Mouse (Mus musculus): ENCODE results near the gene Gngt2. TPM values are rescaled to one million over a fixed set of nuclear protein-coding genes. Genes with fewer than 3 reads are reported as not detected.

Gngt2 gene
- polyA plus RNA-seq (2015; fragmentation: Nextera tagmentation; extraction: Ambion mirVana), result 30.2 and 32.2 TPM in 2 replicates

- Histone ChIP-seq H3K4me3 (ENCODE audit: low read depth, low read length) (no peak within 1 kb of the TSS), H3K4me1 (ENCODE audit: insufficient read depth) (peaks cover 57% of the 10 kb centered on the region), H3K36me3 (replicated peaks; ENCODE audit: insufficient read depth, low read length) (0 out of 2 replicates have a peak, but pooled peaks cover 4% of the 10 kb centered on the region), H3K27ac (ENCODE audit: low read depth) (0 out of 2 replicates have a peak within 1 kb of the TSS, but pooled peaks have one; percentile 74), H3K9me3 (ENCODE audit: low read length) (no peaks in the 10 kb centered on the region), H3K27me3 (ENCODE audit: insufficient read depth, low read length) (peaks cover 16% of the 10 kb centered on the region), H3K4me2 (ENCODE audit: low read depth, low read length) (peak within 1 kb of the TSS; percentile 7; the same call in 1 of the 2 replicates), H3K9ac (replicated peaks) (no peak within 1 kb of the TSS)
- ATAC-seq (no peak), DNase-seq (peak; percentile 50)
- TF ChIP-seq EP300 (IDR thresholded peaks at IDR 0.05; ENCODE audit: low read depth) (no peak), CTCF (IDR thresholded peaks at IDR 0.05; ENCODE audit: low read depth) (no peak)
- WGBS (ENCODE audit: insufficient replicate concordance), result 67% methylated on average over 10 of the region's 10 CpGs
Observed at GRCm38 (mm10) chr11:95837059-95837458, at the start of gene Gngt2. Gene Gngt2, plus strand, starts transcription at chr11:95837216.

DNA sequence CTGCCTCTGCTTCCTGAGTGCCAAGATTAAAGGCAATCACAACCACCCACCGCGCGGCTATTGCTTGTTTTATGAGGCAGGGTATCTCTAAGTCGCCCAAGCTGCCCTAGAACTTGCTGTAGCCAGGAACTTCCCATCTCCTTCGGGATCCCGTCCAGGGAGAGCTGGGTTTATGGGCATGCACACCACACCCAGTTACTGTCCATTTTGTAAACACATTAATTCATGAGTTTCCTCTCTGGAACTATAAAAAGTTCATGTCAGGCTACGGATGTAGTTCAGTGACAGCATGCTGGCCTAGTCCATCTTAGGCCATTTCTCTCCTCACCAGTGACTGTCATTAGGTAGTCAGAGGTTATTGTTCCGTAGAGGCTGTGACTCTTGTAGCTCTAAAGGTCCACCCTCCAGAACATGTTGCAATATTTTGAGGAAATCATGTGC, 47.5 kb upstream of the Gngt2 start:
- H3K27me3 ChIP-seq (ENCODE audit: insufficient read depth, low read length), result no peaks in the 10 kb centered on the region
- no peak overlapping the region for H3K4me2 ChIP-seq (ENCODE audit: low read depth, low read length)
- ATAC-seq (no peak), DNase-seq (no peak)
- no peaks in the 10 kb centered on the region; the same call in 1 of the 2 replicates for H3K4me1 ChIP-seq (ENCODE audit: insufficient read depth)
- H3K9ac ChIP-seq (replicated peaks), result no peak overlapping the region
- H3K9me3 ChIP-seq (ENCODE audit: low read length), result no peaks in the 10 kb centered on the region
- 81% methylated on average over 8 of the region's 8 CpGs for WGBS (ENCODE audit: insufficient replicate concordance)
- H3K36me3 ChIP-seq (replicated peaks; ENCODE audit: insufficient read depth, low read length), result no peaks in the 10 kb centered on the region
- TF ChIP-seq EP300 (IDR thresholded peaks at IDR 0.05; ENCODE audit: low read depth) (no peak), CTCF (IDR thresholded peaks at IDR 0.05; ENCODE audit: low read depth) (no peak)
- no peak overlapping the region for H3K4me3 ChIP-seq (ENCODE audit: low read depth, low read length)
- no peak overlapping the region for H3K27ac ChIP-seq (ENCODE audit: low read depth)

- no peaks in the 10 kb centered on the region for H3K36me3 ChIP-seq (replicated peaks; ENCODE audit: insufficient read depth, low read length)
- DNase-seq (no peak), ATAC-seq (no peak)
- H3K9ac ChIP-seq (replicated peaks), result no peak overlapping the region
- H3K9me3 ChIP-seq (ENCODE audit: low read length), result no peaks in the 10 kb centered on the region
- H3K4me1 ChIP-seq (ENCODE audit: insufficient read depth), result peaks cover 6% of the 10 kb centered on the region
- TF ChIP-seq CTCF (IDR thresholded peaks at IDR 0.05; ENCODE audit: low read depth), result no peak
- no peak for TF ChIP-seq EP300 (IDR thresholded peaks at IDR 0.05; ENCODE audit: low read depth)
- no peak overlapping the region for H3K4me3 ChIP-seq (ENCODE audit: low read depth, low read length)
- 87% methylated on average over 13 of the region's 13 CpGs for WGBS (ENCODE audit: insufficient replicate concordance)
- no peak overlapping the region for H3K4me2 ChIP-seq (ENCODE audit: low read depth, low read length)
- no peak overlapping the region for H3K27ac ChIP-seq (ENCODE audit: low read depth)
- H3K27me3 ChIP-seq (ENCODE audit: insufficient read depth, low read length), result peaks cover 13% of the 10 kb centered on the region
Observed at GRCm38 (mm10) chr11:95791787-95792186, 45.2 kb upstream of the Gngt2 start.

GRCm38 (mm10) chr11:95792950-95793509, 44.0 kb upstream of the Gngt2 start:
- peak overlapping the region; percentile 33; the same call in 1 of the 2 replicates for H3K4me2 ChIP-seq (ENCODE audit: low read depth, low read length)
- H3K4me3 ChIP-seq (ENCODE audit: low read depth, low read length), result no peak overlapping the region
- H3K4me1 ChIP-seq (ENCODE audit: insufficient read depth), result peaks cover 8% of the 10 kb centered on the region
- ATAC-seq (peak; percentile 62), DNase-seq (no peak)
- TF ChIP-seq CTCF (IDR thresholded peaks at IDR 0.05; ENCODE audit: low read depth) (no peak), EP300 (IDR thresholded peaks at IDR 0.05; ENCODE audit: low read depth) (0 out of 2 replicates have a peak, but pooled peaks have one; percentile 20)
- 60% methylated on average over 8 of the region's 8 CpGs for WGBS (ENCODE audit: insufficient replicate concordance)
- peak overlapping the region; percentile 26; the same call in 1 of the 2 replicates for H3K9ac ChIP-seq (replicated peaks)
- H3K27ac ChIP-seq (ENCODE audit: low read depth), result 0 out of 2 replicates have a peak overlapping the region, but pooled peaks have one; percentile 4
- H3K36me3 ChIP-seq (replicated peaks; ENCODE audit: insufficient read depth, low read length), result no peaks in the 10 kb centered on the region
- no peaks in the 10 kb centered on the region for H3K9me3 ChIP-seq (ENCODE audit: low read length)
- H3K27me3 ChIP-seq (ENCODE audit: insufficient read depth, low read length), result peaks cover 21% of the 10 kb centered on the region

DNA sequence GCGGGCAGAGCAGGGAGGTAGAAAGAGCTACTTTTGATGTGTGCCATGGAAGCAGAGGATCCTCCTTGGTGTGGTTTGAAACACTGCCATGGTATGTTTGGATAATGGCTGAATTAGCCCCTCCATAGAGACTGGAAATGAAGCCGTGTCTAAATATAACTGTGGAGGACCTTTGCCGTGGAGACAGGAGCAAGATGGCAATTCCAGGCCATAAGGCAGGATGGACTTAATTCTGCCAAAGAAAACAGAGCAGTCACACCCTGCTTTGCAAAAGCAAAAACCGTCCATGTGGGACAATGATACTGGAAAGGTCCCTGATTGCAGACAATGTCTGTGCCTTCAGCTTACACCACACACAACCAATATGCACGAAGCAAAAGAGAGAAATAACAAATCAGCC, 42.8 kb upstream of the Gngt2 start:
- 73% methylated on average over 5 of the region's 5 CpGs for WGBS (ENCODE audit: insufficient replicate concordance)
- DNase-seq, result no peak
- no peak overlapping the region for H3K27ac ChIP-seq (ENCODE audit: low read depth)

GRCm38 (mm10) chr11:95795582-95795981, 41.4 kb upstream of the Gngt2 start:
- H3K4me1 ChIP-seq (ENCODE audit: insufficient read depth), result peaks cover 14% of the 10 kb centered on the region
- DNase-seq, result no peak

More for the DNA sequence above, 42.8 kb upstream of the Gngt2 start:
- no peaks in the 10 kb centered on the region for H3K9me3 ChIP-seq (ENCODE audit: low read length)
- no peak overlapping the region for H3K9ac ChIP-seq (replicated peaks)
- H3K27me3 ChIP-seq (ENCODE audit: insufficient read depth, low read length), result peaks cover 26% of the 10 kb centered on the region
- TF ChIP-seq EP300 (IDR thresholded peaks at IDR 0.05; ENCODE audit: low read depth) (no peak), CTCF (IDR thresholded peaks at IDR 0.05; ENCODE audit: low read depth) (no peak)
- no peak overlapping the region for H3K4me2 ChIP-seq (ENCODE audit: low read depth, low read length)
- H3K36me3 ChIP-seq (replicated peaks; ENCODE audit: insufficient read depth, low read length), result no peaks in the 10 kb centered on the region
- H3K4me3 ChIP-seq (ENCODE audit: low read depth, low read length), result no peak overlapping the region
- ATAC-seq, result no peak
- H3K4me1 ChIP-seq (ENCODE audit: insufficient read depth), result peaks cover 8% of the 10 kb centered on the region

More at GRCm38 (mm10) chr11:95795582-95795981, 41.4 kb upstream of the Gngt2 start:
- no peak for ATAC-seq
- Histone ChIP-seq H3K4me3 (ENCODE audit: low read depth, low read length) (no peak overlapping the region), H3K27ac (ENCODE audit: low read depth) (no peak overlapping the region), H3K4me2 (ENCODE audit: low read depth, low read length) (no peak overlapping the region), H3K27me3 (ENCODE audit: insufficient read depth, low read length) (peaks cover 26% of the 10 kb centered on the region), H3K9ac (replicated peaks) (no peak overlapping the region), H3K9me3 (ENCODE audit: low read length) (no peaks in the 10 kb centered on the region), H3K36me3 (replicated peaks; ENCODE audit: insufficient read depth, low read length) (no peaks in the 10 kb centered on the region)
- no peak for TF ChIP-seq EP300 (IDR thresholded peaks at IDR 0.05; ENCODE audit: low read depth)
- TF ChIP-seq CTCF (IDR thresholded peaks at IDR 0.05; ENCODE audit: low read depth), result no peak
- WGBS (ENCODE audit: insufficient replicate concordance), result 54% methylated on average over 5 of the region's 5 CpGs

All from liver, postnatal 0 days (tissue).